Mouse (Mus musculus) forebrain, postnatal 0 days (tissue): ENCODE results near the gene Pcnx2. TPM values are rescaled to one million over a fixed set of nuclear protein-coding genes. Genes with fewer than 3 reads are reported as not detected.

Source experiments
- ATAC-seq: fragments of 200-750 bp; cut with Nextera tagmentation; 2 replicates; pipeline ENCODE4 v1.8.0; 2017; ENCODE audit warnings: mild to moderate bottlenecking, moderate library complexity
- DNase-seq: peaks from one replicate; pipeline ENCODE4 v3.0.0-alpha.2; 2015
- H3K27ac ChIP-seq: fragments of 300-500 bp; sonication (generic); 2 replicates; pipeline ENCODE4 v1.5.1; 2014; ENCODE audit warnings: low read depth, mild to moderate bottlenecking, antibody characterized with exemption, low read length, moderate library complexity, mixed read lengths
- H3K27me3 ChIP-seq: fragments of 300-500 bp; sonication (generic); 2 replicates; pipeline ENCODE4 v1.6.1; 2014; ENCODE audit warnings: mild to moderate bottlenecking, low read length, mixed read lengths; ENCODE audit not compliant: insufficient read depth
- H3K36me3 ChIP-seq: fragments of 300-500 bp; sonication (generic); 2 replicates; pipeline ENCODE4 v1.6.1; 2014; ENCODE audit warnings: mild to moderate bottlenecking, moderate library complexity; ENCODE audit not compliant: insufficient read depth
- H3K4me1 ChIP-seq: fragments of 300-500 bp; sonication (generic); 2 replicates; pipeline ENCODE4 v1.6.1; 2014; ENCODE audit warnings: antibody characterized with exemption; ENCODE audit not compliant: insufficient read depth
- H3K4me2 ChIP-seq: fragments of 300-500 bp; sonication (generic); 2 replicates; pipeline ENCODE4 v1.6.1; 2014; ENCODE audit warnings: low read depth, mild to moderate bottlenecking, moderate library complexity
- H3K4me3 ChIP-seq: fragments of 300-500 bp; sonication (generic); 2 replicates; pipeline ENCODE4 v1.5.1; 2014; ENCODE audit warnings: low read depth, low read length, mixed read lengths
- H3K9ac ChIP-seq: fragments of 300-500 bp; sonication (generic); 2 replicates; pipeline ENCODE4 v1.6.1; 2014; ENCODE audit warnings: mild to moderate bottlenecking
- H3K9me3 ChIP-seq: fragments of 300-500 bp; sonication (generic); 2 replicates; pipeline ENCODE4 v1.6.1; 2016; ENCODE audit warnings: low read length
- CTCF ChIP-seq: sonication (generic); IDR thresholded peaks from 2 replicates; pipeline ENCODE4 v1.5.1; 2016; ENCODE audit warnings: antibody characterized with exemption, control low read depth, low read depth
- WGBS: fragments of 180-500 bp; shearing (Covaris S2); extraction: QIAGEN DNeasy Blood & Tissue Kit; methylation state at CpG from one replicate; pipeline ENCODE4 v1.1.7; 2014; 5-methylcytosine and 5-hydroxymethylcytosine counted together
- polyA plus RNA-seq: library from polyadenylated mRNA; unstranded; fragments of >200 nt; fragmentation: Nextera tagmentation; extraction: Ambion mirVana; gene quantifications from 2 replicates; pipeline ENCODE4 v1.2.1, GENCODE M21; 2015
- total RNA-seq: library from RNA; depleted of rRNA; stranded (reverse); fragments of >200 nt; gene quantifications from 2 replicates; pipeline ENCODE4 v1.2.3, GENCODE M21; 2014; rRNA removed

The Pcnx2 gene
- total RNA-seq (10.0 and 12.3 TPM in 2 replicates), polyA plus RNA-seq (1.8 and 2.1 TPM in 2 replicates)

- peak; percentile 84 for ATAC-seq
- WGBS: 3% methylated on average over 44 of the region's 44 CpGs
These were observed at the start of gene Pcnx2 for GRCm38 (mm10) chr8:125897868-125898788. TSS of gene Pcnx2 (minus strand) at chr8:125898317.

GRCm38 (mm10) chr8:125944511-125944910, 46.4 kb upstream of the Pcnx2 start:
- no peak overlapping the region for H3K4me2 ChIP-seq
- H3K27me3 ChIP-seq: no peaks in the 10 kb centered on the region
- no peaks in the 10 kb centered on the region for H3K9me3 ChIP-seq
- no peak overlapping the region for H3K9ac ChIP-seq
- DNase-seq (no peak), ATAC-seq (no peak)
- no peak for TF ChIP-seq CTCF
- no peak overlapping the region for H3K27ac ChIP-seq
- H3K4me1 ChIP-seq: no peaks in the 10 kb centered on the region
- 79% methylated on average over 4 of the region's 4 CpGs for WGBS
- H3K36me3 ChIP-seq: no peaks in the 10 kb centered on the region
- H3K4me3 ChIP-seq: no peak overlapping the region

More at GRCm38 (mm10) chr8:125897868-125898788, at the start of gene Pcnx2:
- H3K4me2 ChIP-seq: peak within 1 kb of the TSS; percentile 79
- no peak for TF ChIP-seq CTCF
- H3K4me1 ChIP-seq: peaks cover 8% of the 10 kb centered on the region; the same call in 1 of the 2 replicates
- H3K9me3 ChIP-seq: no peaks in the 10 kb centered on the region
- H3K4me3 ChIP-seq: peak within 1 kb of the TSS; percentile 58
- DNase-seq: peak; percentile 82
- H3K27ac ChIP-seq: peak within 1 kb of the TSS; percentile 87
- no peaks in the 10 kb centered on the region for H3K36me3 ChIP-seq
- H3K9ac ChIP-seq: peak within 1 kb of the TSS; percentile 79
- H3K27me3 ChIP-seq: no peaks in the 10 kb centered on the region

GRCm38 (mm10) chr8:125935649-125936048, 37.5 kb upstream of the Pcnx2 start:
- no peak for ATAC-seq
- no peak overlapping the region for H3K4me3 ChIP-seq

GRCm38 (mm10) chr8:125931822-125932221, 33.7 kb upstream of the Pcnx2 start:
- Histone ChIP-seq H3K36me3 (no peaks in the 10 kb centered on the region), H3K9ac (no peak overlapping the region), H3K27ac (no peak overlapping the region), H3K9me3 (no peaks in the 10 kb centered on the region), H3K4me3 (no peak overlapping the region), H3K4me1 (no peaks in the 10 kb centered on the region), H3K27me3 (no peaks in the 10 kb centered on the region), H3K4me2 (no peak overlapping the region)
- 84% methylated on average over 6 of the region's 6 CpGs for WGBS
- ATAC-seq (no peak), DNase-seq (no peak)
- TF ChIP-seq CTCF: no peak

More at GRCm38 (mm10) chr8:125935649-125936048, 37.5 kb upstream of the Pcnx2 start:
- Histone ChIP-seq H3K27ac (no peak overlapping the region), H3K9ac (no peak overlapping the region), H3K9me3 (no peaks in the 10 kb centered on the region), H3K27me3 (no peaks in the 10 kb centered on the region), H3K4me2 (no peak overlapping the region), H3K4me1 (no peaks in the 10 kb centered on the region), H3K36me3 (no peaks in the 10 kb centered on the region)
- 44% methylated on average over 9 of the region's 9 CpGs for WGBS
- TF ChIP-seq CTCF: peak; percentile 80
- DNase-seq: peak; percentile 70

GRCm38 (mm10) chr8:125930276-125931046, 32.3 kb upstream of the Pcnx2 start:
- WGBS: 87% methylated on average over 11 of the region's 11 CpGs
- H3K36me3 ChIP-seq: no peaks in the 10 kb centered on the region
- H3K27ac ChIP-seq: no peak overlapping the region
- ATAC-seq: no peak
- no peak overlapping the region for H3K4me2 ChIP-seq
- H3K4me1 ChIP-seq: no peaks in the 10 kb centered on the region
- no peak for TF ChIP-seq CTCF
- H3K4me3 ChIP-seq: no peak overlapping the region
- no peak overlapping the region for H3K9ac ChIP-seq
- H3K27me3 ChIP-seq: no peaks in the 10 kb centered on the region
- no peaks in the 10 kb centered on the region for H3K9me3 ChIP-seq
- DNase-seq: no peak

- Histone ChIP-seq H3K27ac (no peak overlapping the region), H3K4me2 (no peak overlapping the region), H3K36me3 (no peaks in the 10 kb centered on the region), H3K4me1 (no peaks in the 10 kb centered on the region), H3K9me3 (no peaks in the 10 kb centered on the region), H3K9ac (no peak overlapping the region), H3K27me3 (no peaks in the 10 kb centered on the region), H3K4me3 (no peak overlapping the region)
- TF ChIP-seq CTCF: no peak
- no peak for DNase-seq
- ATAC-seq: no peak
- 79% methylated on average over 4 of the region's 4 CpGs for WGBS
These were observed 28.5 kb upstream of the Pcnx2 start for GRCm38 (mm10) chr8:125926636-125927035.
